Mouse (Mus musculus): ENCODE data around the gene Polr3e.

GRCm38 (mm10) chr7:120933110-120933509 lies 15.6 kb downstream of the Polr3e start:
- TF ChIP-seq CTCF (IDR thresholded peaks at IDR 0.05; ENCODE audit: low read depth) (no peak), EP300 (optimal IDR thresholded peaks at IDR 0.05) (no peak)

All from stomach, postnatal 0 days (tissue).